Mouse (Mus musculus): ENCODE measurements around the gene 4930595D18Rik. TPM values are rescaled to one million over a fixed set of nuclear protein-coding genes. Genes with fewer than 3 reads are reported as not detected.
A peak's percentile ranks its signal among the peaks of the same experiment; 100 is the strongest.

4930595D18Rik gene
- total RNA-seq (2015), result not detected in 2 replicates
- not detected in 2 replicates for total RNA-seq (2017)

- ATAC-seq (replicated peaks; ENCODE audit: poor library complexity), result peak; percentile 61
Measured at GRCm38 (mm10) chr12:111184476-111184875, at the start of gene 4930595D18Rik. 4930595D18Rik (minus strand) TSS chr12:111184491.

- ATAC-seq (replicated peaks; ENCODE audit: poor library complexity), result 0 out of 2 replicates have a peak, but pooled peaks have one; percentile 20
Measured at GRCm38 (mm10) chr12:111233798-111234197, 49.5 kb upstream of the 4930595D18Rik start.

- peak; percentile 68 for ATAC-seq (replicated peaks; ENCODE audit: poor library complexity)
Measured at GRCm38 (mm10) chr12:111230793-111231192, 46.5 kb upstream of the 4930595D18Rik start.

GRCm38 (mm10) chr12:111228488-111228887 is 44.2 kb upstream of the 4930595D18Rik start:
- no peak for ATAC-seq (replicated peaks; ENCODE audit: poor library complexity)

GRCm38 (mm10) chr12:111227410-111227809 is 43.1 kb upstream of the 4930595D18Rik start:
- ATAC-seq (replicated peaks; ENCODE audit: poor library complexity), result peak; percentile 49

GRCm38 (mm10) chr12:111225197-111225780 is 41.0 kb upstream of the 4930595D18Rik start:
- peak; percentile 51 for ATAC-seq (replicated peaks; ENCODE audit: poor library complexity)

- no peak for ATAC-seq (replicated peaks; ENCODE audit: poor library complexity)
Measured at GRCm38 (mm10) chr12:111218867-111219266, 34.6 kb upstream of the 4930595D18Rik start.

- no peak for ATAC-seq (replicated peaks; ENCODE audit: poor library complexity)
Measured at GRCm38 (mm10) chr12:111211729-111212128, 27.4 kb upstream of the 4930595D18Rik start.

GRCm38 (mm10) chr12:111207641-111208040 is 23.4 kb upstream of the 4930595D18Rik start:
- no peak for ATAC-seq (replicated peaks; ENCODE audit: poor library complexity)

GRCm38 (mm10) chr12:111203945-111204344 is 19.7 kb upstream of the 4930595D18Rik start:
- no peak for ATAC-seq (replicated peaks; ENCODE audit: poor library complexity)

- no peak for ATAC-seq (replicated peaks; ENCODE audit: poor library complexity)
Measured at GRCm38 (mm10) chr12:111203076-111203475, 18.8 kb upstream of the 4930595D18Rik start.

GRCm38 (mm10) chr12:111196548-111196947 is 12.3 kb upstream of the 4930595D18Rik start:
- no peak for ATAC-seq (replicated peaks; ENCODE audit: poor library complexity)

GRCm38 (mm10) chr12:111193331-111193730 is 9.0 kb upstream of the 4930595D18Rik start:
- ATAC-seq (replicated peaks; ENCODE audit: poor library complexity), result no peak

- ATAC-seq (replicated peaks; ENCODE audit: poor library complexity), result peak; percentile 83
Measured at GRCm38 (mm10) chr12:111192777-111193176, 8.5 kb upstream of the 4930595D18Rik start.

GRCm38 (mm10) chr12:111190891-111191290 is 6.6 kb upstream of the 4930595D18Rik start:
- ATAC-seq (replicated peaks; ENCODE audit: poor library complexity), result no peak

GRCm38 (mm10) chr12:111190355-111190754 is 6.1 kb upstream of the 4930595D18Rik start:
- ATAC-seq (replicated peaks; ENCODE audit: poor library complexity), result peak; percentile 54

GRCm38 (mm10) chr12:111188295-111188694 is 4.0 kb upstream of the 4930595D18Rik start:
- ATAC-seq (replicated peaks; ENCODE audit: poor library complexity), result no peak

GRCm38 (mm10) chr12:111186986-111187385 is 2.7 kb upstream of the 4930595D18Rik start:
- ATAC-seq (replicated peaks; ENCODE audit: poor library complexity), result no peak

- no peak for ATAC-seq (replicated peaks; ENCODE audit: poor library complexity)
Measured at GRCm38 (mm10) chr12:111182378-111182777, 1.9 kb downstream of the 4930595D18Rik start.

GRCm38 (mm10) chr12:111181848-111182247 is 2.4 kb downstream of the 4930595D18Rik start:
- no peak for ATAC-seq (replicated peaks; ENCODE audit: poor library complexity)

GRCm38 (mm10) chr12:111178772-111179171 is 5.5 kb downstream of the 4930595D18Rik start:
- no peak for ATAC-seq (replicated peaks; ENCODE audit: poor library complexity)

GRCm38 (mm10) chr12:111168891-111169290 is 15.4 kb downstream of the 4930595D18Rik start:
- ATAC-seq (replicated peaks; ENCODE audit: poor library complexity), result no peak

Data from megakaryocyte progenitor cell, adult 5-6 weeks (primary cell).